Mouse (Mus musculus) thymus, postnatal 14 days (tissue): ENCODE results near the gene Tiam1.

Experiments
- DNase-seq: peaks from one replicate; pipeline ENCODE4 v3.0.0; 2021

Tiam1 gene

DNA sequence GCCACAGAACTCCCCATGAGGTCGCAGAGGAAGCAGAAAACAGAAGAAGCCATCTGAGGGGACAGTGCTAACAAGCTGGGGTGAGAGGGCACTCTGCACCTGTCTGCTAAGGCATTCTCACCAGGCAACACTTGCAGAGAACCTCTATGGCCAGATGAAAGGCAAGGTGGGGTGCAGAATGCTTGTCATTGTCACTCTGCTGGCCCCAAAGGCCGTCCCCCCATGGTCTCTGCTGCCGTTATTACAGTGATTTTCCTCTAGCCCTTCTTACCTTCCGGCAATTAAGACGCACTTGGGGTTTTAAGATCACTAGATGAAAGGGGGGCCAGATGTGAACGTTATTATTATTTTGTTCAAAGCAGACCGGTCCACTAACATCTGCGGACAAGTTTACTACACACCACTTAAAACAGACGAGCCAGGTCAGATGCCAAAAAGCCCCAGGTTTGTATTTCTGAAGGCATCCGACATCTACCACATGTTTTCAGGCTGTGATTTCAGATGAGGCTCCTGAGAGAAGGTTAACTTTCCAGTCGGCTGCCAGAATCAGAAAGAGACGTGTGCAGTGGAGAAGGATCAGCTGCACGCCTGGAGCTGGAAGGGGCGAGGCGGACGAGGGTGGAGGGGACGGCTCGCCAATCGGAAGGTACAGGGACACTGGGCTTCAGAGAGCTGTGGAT is 198.8 kb downstream of the Tiam1 start:
- no peak for DNase-seq

DNA sequence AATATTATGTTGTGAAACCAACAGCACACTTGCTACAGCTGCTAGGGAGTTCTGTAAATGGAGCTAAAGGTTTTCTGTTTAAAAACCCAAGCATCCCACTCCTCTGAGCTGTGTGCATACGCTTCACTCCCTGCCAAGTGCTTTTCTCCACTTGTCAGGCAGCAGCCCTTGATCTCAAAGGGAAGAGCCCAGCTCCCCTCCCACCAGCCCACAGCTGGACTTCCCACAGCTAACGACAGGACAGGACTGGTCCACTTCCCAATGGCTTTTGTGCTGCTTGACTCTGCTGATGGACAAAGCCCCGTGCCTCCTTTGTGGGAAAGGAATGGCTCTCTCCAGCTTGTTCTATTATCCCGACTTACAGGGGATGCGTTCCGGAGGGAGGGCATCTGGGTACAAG is 199.5 kb downstream of the Tiam1 start:
- no peak for DNase-seq

- DNase-seq, result peak; percentile 65
Observed at GRCm38 (mm10) chr16:89943267-89943971, 200.2 kb downstream of the Tiam1 start.

DNA sequence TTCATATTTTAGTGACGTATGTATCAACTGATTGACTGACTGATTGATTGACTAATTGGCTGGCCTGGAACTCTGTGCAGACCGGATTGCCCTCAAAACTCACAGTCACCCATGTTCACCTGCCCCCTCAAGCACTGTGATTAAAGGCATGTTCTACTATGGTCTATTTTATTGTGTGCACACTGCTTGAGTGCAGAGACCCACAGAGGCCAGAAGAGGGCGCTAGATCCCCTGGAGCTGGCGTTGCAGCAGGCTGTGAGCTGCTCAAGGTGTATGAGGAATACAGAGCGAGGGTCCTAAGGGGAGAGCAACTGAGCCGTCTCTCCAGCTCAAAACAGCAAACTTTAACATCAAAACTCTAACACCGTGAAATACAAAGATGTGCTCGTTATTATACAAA is 202.9 kb downstream of the Tiam1 start:
- DNase-seq, result peak; percentile 18

GRCm38 (mm10) chr16:89938277-89938676 is 205.3 kb downstream of the Tiam1 start:
- peak; percentile 73 for DNase-seq

GRCm38 (mm10) chr16:89936571-89936970 is 207.0 kb downstream of the Tiam1 start:
- no peak for DNase-seq

- no peak for DNase-seq
Observed at GRCm38 (mm10) chr16:89935398-89935797, 208.2 kb downstream of the Tiam1 start.

- DNase-seq, result no peak
Observed at GRCm38 (mm10) chr16:89934616-89935015, 209.0 kb downstream of the Tiam1 start.

GRCm38 (mm10) chr16:89933976-89934375 is 209.6 kb downstream of the Tiam1 start:
- DNase-seq, result no peak

GRCm38 (mm10) chr16:89928611-89929010 is 215.0 kb downstream of the Tiam1 start:
- DNase-seq, result no peak

DNA sequence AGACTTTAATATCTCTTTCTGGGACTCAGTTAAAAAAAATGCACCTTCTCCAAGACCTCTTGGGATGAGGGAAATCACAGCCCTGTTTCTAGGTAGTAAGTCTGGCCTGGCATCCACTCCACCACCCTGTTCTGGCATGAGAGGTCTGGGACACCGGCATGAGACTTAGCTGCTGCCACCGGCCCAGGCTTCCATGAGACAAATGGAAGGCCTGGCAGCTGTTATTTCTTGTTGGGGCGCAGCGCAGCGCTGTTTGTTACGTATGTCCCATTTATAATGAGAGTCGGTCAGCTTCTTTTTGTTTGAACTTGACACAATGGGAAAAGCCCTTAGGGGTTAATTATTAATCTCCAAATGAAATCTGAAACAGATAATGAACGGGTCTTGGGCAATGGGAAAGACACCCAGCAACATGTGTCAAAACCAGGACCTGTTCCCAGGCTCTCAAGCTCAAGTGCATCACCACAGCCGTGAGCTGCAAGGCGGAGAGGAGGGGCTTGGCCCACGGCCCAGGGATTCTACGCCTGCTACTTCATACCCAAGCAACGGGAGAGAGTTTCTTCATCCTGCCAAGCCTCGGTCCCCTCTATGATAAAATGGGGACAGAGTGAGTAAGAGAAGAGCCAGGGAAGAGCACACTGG is 219.2 kb downstream of the Tiam1 start:
- no peak for DNase-seq

- no peak for DNase-seq
Observed at GRCm38 (mm10) chr16:89923311-89923710, 220.3 kb downstream of the Tiam1 start.

DNA sequence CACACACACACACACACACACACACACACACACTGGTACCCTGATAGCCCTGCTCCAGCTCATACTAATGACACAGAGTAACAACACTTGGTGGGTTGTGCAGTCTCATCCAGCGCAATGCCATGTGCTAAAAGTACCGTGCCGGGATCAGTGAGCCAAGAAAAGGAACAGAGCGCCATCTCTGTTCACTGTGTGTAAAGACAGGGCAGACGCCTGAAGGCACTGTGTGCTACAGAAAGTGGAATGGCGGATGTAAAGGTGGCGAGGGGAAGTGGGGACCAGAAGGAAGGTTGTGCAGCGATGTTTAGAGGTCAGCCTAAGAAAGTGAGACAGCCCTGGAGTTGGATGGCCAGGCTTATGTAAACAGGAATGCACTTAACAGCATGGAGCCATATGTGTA is 221.1 kb downstream of the Tiam1 start:
- no peak for DNase-seq

DNA sequence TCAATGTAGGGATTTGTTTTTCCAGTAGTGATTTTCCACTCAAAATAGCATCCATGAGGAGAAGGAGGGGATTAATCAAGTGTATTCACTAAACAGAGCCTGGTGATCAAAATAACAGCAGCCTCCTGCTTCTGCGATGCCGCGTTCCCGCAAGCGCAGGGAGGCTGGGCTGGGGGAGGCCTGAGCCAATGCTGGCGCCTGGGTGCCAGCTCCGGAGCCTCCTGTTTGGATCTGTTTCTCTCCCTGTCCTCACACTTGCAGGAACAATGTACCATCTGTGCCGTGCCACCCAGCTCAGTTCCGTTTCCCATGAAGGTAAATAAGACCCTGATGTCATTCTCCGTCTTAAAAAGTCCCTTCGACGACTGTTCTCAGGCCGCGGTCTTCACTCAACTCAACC is 222.2 kb downstream of the Tiam1 start:
- no peak for DNase-seq

GRCm38 (mm10) chr16:89920417-89920816 is 223.2 kb downstream of the Tiam1 start:
- no peak for DNase-seq

- DNase-seq, result no peak
Observed at GRCm38 (mm10) chr16:89917404-89917803, 226.2 kb downstream of the Tiam1 start.

GRCm38 (mm10) chr16:89914946-89915345 is 228.6 kb downstream of the Tiam1 start:
- no peak for DNase-seq

- no peak for DNase-seq
Observed at GRCm38 (mm10) chr16:89912686-89913375, 230.7 kb downstream of the Tiam1 start.

DNA sequence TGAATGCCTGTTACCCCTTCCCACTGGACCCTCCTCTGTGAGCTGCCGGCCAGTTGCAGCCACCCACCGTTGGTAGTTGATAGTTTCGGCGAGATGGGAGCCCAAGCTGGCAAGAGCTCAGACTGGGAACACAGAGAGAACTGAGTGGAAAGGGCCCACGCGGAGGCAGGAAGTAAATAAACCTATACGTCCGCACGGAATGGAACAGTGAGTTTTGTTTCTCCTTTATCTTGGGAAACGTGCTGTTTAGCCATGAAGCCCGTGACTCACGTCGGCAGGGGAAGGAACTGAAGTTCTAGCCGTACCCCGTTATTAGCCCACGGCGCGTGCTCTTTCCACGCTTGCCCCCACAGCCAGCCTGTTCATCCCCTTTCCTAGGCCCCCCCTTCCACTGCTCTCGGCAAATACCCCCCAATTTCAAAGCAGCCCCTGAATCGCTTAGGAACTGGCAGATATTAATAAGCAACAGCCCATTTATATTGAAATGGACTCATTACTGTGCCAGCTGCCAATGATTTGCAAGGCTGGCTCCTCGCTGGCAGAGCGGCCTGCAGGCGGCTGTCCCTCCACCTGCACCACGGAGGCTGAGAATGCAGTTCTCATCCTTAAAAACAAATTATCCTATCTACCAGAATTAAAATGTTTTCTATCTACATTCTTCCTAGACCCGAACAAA is 234.0 kb downstream of the Tiam1 start:
- DNase-seq, result no peak

GRCm38 (mm10) chr16:89907651-89908050 is 235.9 kb downstream of the Tiam1 start:
- no peak for DNase-seq

- no peak for DNase-seq
Observed at GRCm38 (mm10) chr16:89906909-89907308, 236.7 kb downstream of the Tiam1 start.

DNA sequence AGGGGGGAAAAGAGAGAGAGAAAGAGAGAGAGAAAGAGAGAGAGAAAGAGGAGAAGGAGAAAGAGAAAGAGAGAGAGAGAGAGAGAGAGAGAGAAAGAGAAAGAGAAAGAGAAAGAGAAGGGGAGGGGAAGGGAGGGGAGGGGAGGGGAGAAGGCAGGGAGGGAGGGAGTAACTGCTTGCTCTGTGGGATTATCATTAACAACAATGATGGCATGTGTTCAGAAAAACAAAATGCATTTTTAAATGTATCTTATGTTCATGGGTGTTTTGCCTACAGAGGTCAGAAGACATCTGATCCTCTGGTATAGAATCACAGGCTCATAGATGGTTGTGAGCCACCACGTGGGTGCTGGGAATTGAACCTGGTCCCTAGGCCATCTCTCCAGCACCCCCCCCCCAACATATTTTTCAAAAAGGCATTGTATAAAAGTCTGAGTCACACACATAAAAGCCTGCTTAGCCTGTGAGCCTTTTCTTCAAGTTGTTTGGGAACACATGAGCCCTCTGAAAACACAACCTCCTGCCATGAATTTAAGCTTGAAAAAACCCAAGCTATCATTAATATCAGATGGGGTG is 237.8 kb downstream of the Tiam1 start:
- DNase-seq, result no peak

DNA sequence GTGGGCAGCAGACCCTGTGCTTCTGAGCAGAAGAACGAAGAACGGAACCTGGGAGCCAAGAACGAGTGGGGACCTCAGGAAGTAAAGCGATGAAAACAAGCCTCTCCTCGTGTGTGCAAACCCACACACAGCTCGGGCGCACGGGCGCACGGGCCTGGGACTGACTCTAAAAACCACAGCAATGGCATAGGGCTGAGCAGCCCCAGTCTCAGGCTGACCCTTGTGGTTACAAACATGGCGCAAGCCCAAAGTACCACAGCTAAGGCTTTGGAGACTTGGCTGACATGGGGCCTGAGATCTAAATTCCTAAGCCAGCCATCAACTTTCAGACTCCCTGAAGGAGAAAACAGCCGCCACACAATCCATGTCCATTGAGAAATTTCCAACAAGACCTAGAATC is 239.4 kb downstream of the Tiam1 start:
- DNase-seq, result no peak
